Mouse (Mus musculus) heart, embryonic 13.5 days (tissue): ENCODE data around the gene Foxp1. TPM values are rescaled to one million over a fixed set of nuclear protein-coding genes. Genes with fewer than 3 reads are reported as not detected.
A peak's percentile ranks its signal among the peaks of the same experiment; 100 is the strongest.

Source experiments
- ATAC-seq: fragments of 200-750 bp; cut with Nextera tagmentation; 2 replicates; pipeline ENCODE4 v1.8.0; 2017; ENCODE audit warnings: moderate TSS enrichment; ENCODE audit not compliant: insufficient number of reproducible peaks, low FRiP score, low TSS enrichment; ENCODE audit errors: extremely low read depth
- H3K27ac ChIP-seq: fragments of 300-500 bp; sonication (generic); replicated peaks from 2 replicates; pipeline ENCODE4 v1.5.1; 2015; ENCODE audit warnings: moderate library complexity, mild to moderate bottlenecking, inconsistent platforms
- H3K27me3 ChIP-seq: fragments of 300-500 bp; sonication (generic); replicated peaks from 2 replicates; pipeline ENCODE4 v1.6.1; 2015; ENCODE audit warnings: mild to moderate bottlenecking, inconsistent platforms
- H3K36me3 ChIP-seq: fragments of 300-500 bp; sonication (generic); 2 replicates; pipeline ENCODE4 v1.6.1; 2015; ENCODE audit warnings: mild to moderate bottlenecking, inconsistent platforms
- H3K4me1 ChIP-seq: fragments of 300-500 bp; sonication (generic); 2 replicates; pipeline ENCODE4 v1.6.1; 2015; ENCODE audit warnings: inconsistent platforms
- H3K4me2 ChIP-seq: fragments of 300-500 bp; sonication (generic); 2 replicates; pipeline ENCODE4 v1.6.1; 2015; ENCODE audit warnings: inconsistent platforms, mild to moderate bottlenecking, moderate library complexity
- H3K4me3 ChIP-seq: fragments of 300-500 bp; sonication (generic); 2 replicates; pipeline ENCODE4 v1.5.1; 2015; ENCODE audit warnings: moderate library complexity, mild to moderate bottlenecking, inconsistent platforms
- H3K9ac ChIP-seq: fragments of 300-500 bp; sonication (generic); 2 replicates; pipeline ENCODE4 v1.6.1; 2015; ENCODE audit warnings: inconsistent platforms, mild to moderate bottlenecking, moderate library complexity
- H3K9me3 ChIP-seq: fragments of 300-500 bp; sonication (generic); 2 replicates; pipeline ENCODE4 v1.6.1; 2016; ENCODE audit warnings: inconsistent platforms
- WGBS: fragments of 180-500 bp; shearing (Covaris S2); methylation state at CpG from one replicate; pipeline ENCODE4 v1.1.7; 2015; ENCODE audit warnings: mixed read lengths; 5-methylcytosine and 5-hydroxymethylcytosine counted together
- polyA plus RNA-seq: library from polyadenylated mRNA; unstranded; fragments of >200 nt; fragmentation: Nextera tagmentation; extraction: Ambion mirVana; gene quantifications from 2 replicates; pipeline ENCODE4 v1.2.1, GENCODE M21; 2015

Gene Foxp1
- polyA plus RNA-seq, 1 experiment from 2014 or later, result 71.7 TPM

DNA sequence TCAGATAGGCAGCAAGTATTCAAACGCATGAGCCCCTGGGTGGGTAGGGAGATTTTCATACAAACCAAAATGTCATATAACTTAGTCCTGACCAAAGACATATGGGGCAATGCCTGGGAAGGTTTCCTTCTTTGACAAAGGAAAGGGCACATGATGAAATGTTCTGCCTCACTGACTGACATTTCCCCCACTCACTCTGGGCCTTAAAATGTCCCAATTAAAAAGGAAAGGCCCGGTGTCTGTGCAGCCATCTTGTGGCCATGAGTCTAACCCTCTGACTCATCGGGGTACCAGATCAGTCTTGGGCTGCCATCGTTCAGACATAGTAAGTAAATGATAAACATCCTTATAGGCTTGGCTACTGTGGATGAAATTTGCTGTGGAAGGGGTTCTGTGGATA, 310.1 kb downstream of the Foxp1 start:
- H3K36me3 ChIP-seq, result peaks cover 12% of the 10 kb centered on the region; the same call in 1 of the 2 replicates
- H3K4me2 ChIP-seq, result no peak overlapping the region
- H3K27ac ChIP-seq, result no peak overlapping the region
- no peaks in the 10 kb centered on the region for H3K9me3 ChIP-seq
- ATAC-seq, result no peak
- no peak overlapping the region for H3K9ac ChIP-seq
- no peak overlapping the region for H3K4me3 ChIP-seq
- H3K27me3 ChIP-seq, result no peaks in the 10 kb centered on the region
- whole genome bisulfite sequencing, result 82% methylated on average over 4 of the region's 4 CpGs
- peaks cover 8% of the 10 kb centered on the region for H3K4me1 ChIP-seq

DNA sequence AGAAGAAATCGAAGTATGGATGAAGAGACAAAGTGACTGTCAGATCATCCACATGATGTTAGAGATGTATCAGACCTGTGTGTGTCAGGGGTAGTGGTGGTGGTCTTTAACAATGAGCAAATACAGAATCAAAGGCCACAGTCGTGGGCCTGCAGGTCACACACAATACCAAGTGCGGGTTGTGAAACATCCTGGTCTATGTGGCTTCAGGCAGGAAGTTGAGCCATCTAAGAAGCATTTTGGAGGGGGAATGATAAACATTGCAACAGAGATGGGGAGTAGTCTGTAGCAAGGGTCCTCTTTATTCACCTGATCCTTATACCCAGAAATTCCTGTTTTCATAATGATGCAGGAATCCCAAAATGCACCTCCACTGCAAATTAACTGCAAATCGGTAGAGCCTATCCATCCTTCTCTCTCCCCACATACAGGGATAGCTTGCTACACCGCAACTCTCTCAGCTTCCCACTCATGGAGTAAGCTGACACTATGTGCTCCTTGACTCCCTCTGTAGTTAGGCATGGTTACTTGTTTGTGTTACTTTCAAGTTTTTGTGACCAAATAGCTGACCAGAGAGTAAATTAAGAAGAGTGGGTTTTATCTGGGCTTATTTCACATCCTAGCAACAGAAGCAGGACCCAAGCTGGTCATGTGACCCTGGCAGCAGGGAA, 310.7 kb downstream of the Foxp1 start:
- Histone ChIP-seq H3K9me3 (no peaks in the 10 kb centered on the region), H3K27me3 (no peaks in the 10 kb centered on the region), H3K4me1 (peaks cover 14% of the 10 kb centered on the region), H3K9ac (no peak overlapping the region), H3K36me3 (peaks cover 12% of the 10 kb centered on the region; the same call in 1 of the 2 replicates), H3K27ac (no peak overlapping the region), H3K4me3 (no peak overlapping the region), H3K4me2 (no peak overlapping the region)
- 76% methylated on average over 5 of the region's 5 CpGs for WGBS
- no peak for ATAC-seq

GRCm38 (mm10) chr6:99210161-99210560, 312.4 kb downstream of the Foxp1 start:
- Histone ChIP-seq H3K4me3 (no peak overlapping the region), H3K9me3 (no peaks in the 10 kb centered on the region), H3K27ac (no peak overlapping the region), H3K36me3 (peaks cover 12% of the 10 kb centered on the region; the same call in 1 of the 2 replicates), H3K4me2 (no peak overlapping the region), H3K27me3 (no peaks in the 10 kb centered on the region), H3K9ac (no peak overlapping the region), H3K4me1 (peaks cover 29% of the 10 kb centered on the region)
- 68% methylated on average over 7 of the region's 7 CpGs for WGBS
- ATAC-seq, result no peak

DNA sequence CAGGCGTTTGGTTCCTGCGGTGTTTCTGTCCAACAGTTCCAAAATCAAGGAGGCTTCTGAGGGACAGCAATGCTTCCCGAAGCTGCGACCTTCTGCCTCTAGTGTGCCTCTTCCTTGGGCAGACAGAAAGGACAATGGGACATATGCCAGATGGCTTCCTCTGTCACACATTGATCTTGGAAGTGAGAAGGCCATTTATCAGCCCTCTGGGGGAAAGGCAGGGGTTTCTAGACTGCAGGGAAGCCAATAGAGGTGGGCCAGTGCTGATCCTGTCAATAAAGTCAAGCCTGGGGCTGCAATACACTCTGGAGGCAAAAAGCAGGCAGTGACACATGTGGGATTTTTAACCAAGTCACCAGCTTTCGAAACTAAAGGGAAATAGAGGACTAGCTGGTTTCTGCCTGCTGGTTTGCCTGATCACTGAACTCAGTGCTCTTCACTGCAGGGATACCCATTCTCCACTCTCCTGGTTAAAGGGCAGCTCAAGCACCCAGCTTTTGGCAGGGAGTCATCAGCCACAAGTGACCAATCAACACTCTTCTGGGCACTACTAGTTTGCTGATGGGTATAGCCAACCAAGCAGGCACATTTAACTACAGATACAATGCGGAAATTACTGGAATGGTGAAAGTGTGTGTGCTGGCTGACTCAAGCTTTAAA, 315.2 kb downstream of the Foxp1 start:
- 29% methylated on average over 6 of the region's 6 CpGs for WGBS
- H3K4me2 ChIP-seq, result peak overlapping the region; percentile 75
- H3K36me3 ChIP-seq, result 0 out of 2 replicates have a peak, but pooled peaks cover 3% of the 10 kb centered on the region
- H3K9ac ChIP-seq, result peak overlapping the region; percentile 72
- H3K9me3 ChIP-seq, result no peaks in the 10 kb centered on the region
- H3K27ac ChIP-seq, result peak overlapping the region; percentile 96
- H3K4me3 ChIP-seq, result peak overlapping the region; percentile 56
- H3K4me1 ChIP-seq, result peaks cover 55% of the 10 kb centered on the region
- ATAC-seq, result no peak
- H3K27me3 ChIP-seq, result no peaks in the 10 kb centered on the region

DNA sequence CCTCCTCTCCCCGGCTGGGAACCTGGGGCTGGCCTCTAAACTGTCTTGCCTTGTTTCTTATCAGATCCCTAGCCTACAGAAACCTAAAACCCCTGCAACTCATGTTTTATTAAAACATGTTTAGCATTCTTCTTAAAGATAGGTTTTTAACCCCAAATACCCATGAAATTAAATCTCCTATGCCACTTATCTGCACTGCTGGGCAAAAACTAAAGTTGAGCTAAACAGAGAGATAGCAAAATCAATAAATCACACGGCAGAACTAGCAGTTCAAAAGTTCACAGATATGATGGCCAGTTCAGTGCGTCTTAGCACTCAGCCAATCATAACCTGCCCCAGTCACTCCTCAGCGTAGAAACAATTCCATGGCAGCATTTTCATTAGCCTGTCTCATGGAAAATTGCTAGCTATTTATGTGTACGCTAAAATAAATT, 316.1 kb downstream of the Foxp1 start:
- H3K4me2 ChIP-seq, result peak overlapping the region; percentile 75
- H3K27me3 ChIP-seq, result no peaks in the 10 kb centered on the region
- 18% methylated on average over 5 of the region's 5 CpGs for WGBS
- peak overlapping the region; percentile 96 for H3K27ac ChIP-seq
- H3K36me3 ChIP-seq, result 0 out of 2 replicates have a peak, but pooled peaks cover 3% of the 10 kb centered on the region
- peaks cover 62% of the 10 kb centered on the region for H3K4me1 ChIP-seq
- no peak for ATAC-seq
- peak overlapping the region; percentile 83 for H3K9ac ChIP-seq
- H3K9me3 ChIP-seq, result no peaks in the 10 kb centered on the region
- peak overlapping the region; percentile 56 for H3K4me3 ChIP-seq

DNA sequence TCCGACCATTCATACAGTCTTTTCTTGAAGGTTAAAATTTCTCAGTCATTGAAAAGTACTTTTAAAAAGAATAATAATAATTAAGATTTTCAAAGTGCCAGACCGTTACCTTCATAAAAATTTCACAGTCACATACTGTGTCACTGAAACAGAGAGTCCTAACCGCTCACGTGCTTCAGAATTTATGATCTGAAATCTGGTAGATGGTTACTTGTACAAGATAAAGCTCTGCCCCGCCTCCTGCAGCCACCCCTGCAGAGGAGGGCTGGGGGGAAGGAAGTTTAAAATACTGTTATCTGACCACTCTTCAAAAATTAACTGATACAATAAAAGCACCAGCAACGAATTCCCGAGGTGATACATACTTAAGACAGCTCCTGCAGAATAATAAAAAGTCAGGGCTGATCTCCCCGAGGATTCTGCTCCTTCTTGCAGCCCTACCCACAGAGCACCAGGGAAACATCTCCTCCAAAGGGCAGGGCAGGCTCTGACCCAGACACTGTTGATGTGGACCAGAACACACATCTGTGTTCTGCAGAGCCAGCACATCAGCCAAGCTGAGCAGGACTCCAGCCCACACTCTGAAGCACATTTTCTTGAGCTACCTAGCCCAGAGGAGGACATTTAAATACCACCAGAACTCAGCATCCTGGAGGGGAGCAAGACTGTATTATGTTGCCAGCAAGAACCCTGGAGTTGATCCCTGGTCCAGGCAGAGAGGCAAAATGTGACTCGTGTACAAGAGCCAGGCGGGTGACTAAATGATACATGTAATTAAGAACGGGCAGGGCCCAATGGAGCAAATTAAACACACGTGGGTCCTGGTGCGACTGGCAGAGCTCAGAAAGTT, 316.7 kb downstream of the Foxp1 start:
- Histone ChIP-seq H3K9ac (peak overlapping the region; percentile 83), H3K4me1 (peaks cover 69% of the 10 kb centered on the region), H3K4me3 (peak overlapping the region; percentile 56), H3K9me3 (no peaks in the 10 kb centered on the region), H3K36me3 (0 out of 2 replicates have a peak, but pooled peaks cover 3% of the 10 kb centered on the region), H3K4me2 (peak overlapping the region; percentile 75), H3K27me3 (no peaks in the 10 kb centered on the region), H3K27ac (peak overlapping the region; percentile 96)
- no peak for ATAC-seq
- WGBS, result 12% methylated on average over 13 of the region's 13 CpGs

- ATAC-seq, result no peak
- 7% methylated on average over 7 of the region's 7 CpGs for WGBS
- Histone ChIP-seq H3K4me3 (peak overlapping the region; percentile 56), H3K36me3 (0 out of 2 replicates have a peak, but pooled peaks cover 3% of the 10 kb centered on the region), H3K4me2 (peak overlapping the region; percentile 75), H3K27ac (peak overlapping the region; percentile 96), H3K27me3 (no peaks in the 10 kb centered on the region), H3K4me1 (peaks cover 77% of the 10 kb centered on the region), H3K9ac (peak overlapping the region; percentile 83), H3K9me3 (no peaks in the 10 kb centered on the region)
These were observed 317.5 kb downstream of the Foxp1 start for GRCm38 (mm10) chr6:99204780-99205586.

DNA sequence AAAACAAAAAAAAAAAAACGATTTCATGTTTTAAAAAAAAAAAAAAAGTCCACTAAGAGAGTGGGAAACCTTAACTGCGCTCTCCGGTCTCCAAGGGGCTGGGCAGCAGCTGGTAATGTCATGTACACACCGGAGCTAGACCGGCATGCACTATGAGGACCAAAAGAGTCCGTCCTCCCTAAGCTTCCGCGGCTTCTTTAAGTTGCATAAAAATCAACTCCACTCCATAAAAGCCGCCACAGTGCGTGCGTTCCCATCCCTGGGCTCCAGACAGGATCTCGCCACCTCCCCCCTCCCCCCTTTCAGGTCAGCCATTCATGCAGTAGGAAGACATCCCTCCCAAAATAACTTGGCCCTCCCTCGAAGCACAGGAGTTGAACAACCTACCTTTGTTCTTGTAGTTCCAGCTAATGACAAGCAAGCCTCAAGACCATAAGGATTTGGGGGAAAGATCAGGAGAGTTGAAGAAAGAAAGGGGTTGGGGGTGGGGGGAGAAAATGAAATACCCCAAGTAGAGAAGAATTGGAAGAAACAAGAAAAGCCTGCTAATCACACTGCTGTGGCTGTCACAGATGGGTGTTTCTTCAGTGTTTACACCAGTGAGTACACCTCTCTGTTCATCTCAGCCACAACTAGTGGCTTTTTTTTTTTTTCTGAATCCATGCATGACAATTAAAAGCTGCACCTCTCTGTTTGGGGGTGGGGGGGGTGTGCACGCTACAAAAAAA, 318.3 kb downstream of the Foxp1 start:
- peak overlapping the region; percentile 83 for H3K9ac ChIP-seq
- H3K4me2 ChIP-seq, result peak overlapping the region; percentile 75
- 4% methylated on average over 14 of the region's 14 CpGs for WGBS
- H3K4me3 ChIP-seq, result peak overlapping the region; percentile 56
- H3K27me3 ChIP-seq, result no peaks in the 10 kb centered on the region
- no peak for ATAC-seq
- 0 out of 2 replicates have a peak, but pooled peaks cover 3% of the 10 kb centered on the region for H3K36me3 ChIP-seq
- H3K9me3 ChIP-seq, result no peaks in the 10 kb centered on the region
- H3K4me1 ChIP-seq, result peaks cover 85% of the 10 kb centered on the region
- H3K27ac ChIP-seq, result peak overlapping the region; percentile 96

GRCm38 (mm10) chr6:99203231-99203630, 319.3 kb downstream of the Foxp1 start:
- peak overlapping the region; percentile 96 for H3K27ac ChIP-seq

GRCm38 (mm10) chr6:99202781-99203180, 319.7 kb downstream of the Foxp1 start:
- ATAC-seq, result no peak
- H3K4me3 ChIP-seq, result peak overlapping the region; percentile 56
- peaks cover 95% of the 10 kb centered on the region for H3K4me1 ChIP-seq
- H3K9me3 ChIP-seq, result no peaks in the 10 kb centered on the region
- H3K27ac ChIP-seq, result peak overlapping the region; percentile 96
- WGBS, result 70% methylated on average over 4 of the region's 4 CpGs
- H3K36me3 ChIP-seq, result no peaks in the 10 kb centered on the region
- H3K9ac ChIP-seq, result peak overlapping the region; percentile 72
- peak overlapping the region; percentile 75 for H3K4me2 ChIP-seq
- no peaks in the 10 kb centered on the region for H3K27me3 ChIP-seq

More at GRCm38 (mm10) chr6:99203231-99203630, 319.3 kb downstream of the Foxp1 start:
- WGBS, result 19% methylated on average over 11 of the region's 11 CpGs
- Histone ChIP-seq H3K9ac (peak overlapping the region; percentile 72), H3K4me2 (peak overlapping the region; percentile 75), H3K27me3 (no peaks in the 10 kb centered on the region), H3K4me3 (peak overlapping the region; percentile 56), H3K36me3 (no peaks in the 10 kb centered on the region), H3K4me1 (peaks cover 95% of the 10 kb centered on the region), H3K9me3 (no peaks in the 10 kb centered on the region)
- ATAC-seq, result no peak
